Mouse (Mus musculus): ENCODE measurements at regions not wholly inside any gene's neighbourhood (a gene's known extent, or its start where the extent isn't known, plus 50 kb on each side); places are given as distances from the start of the nearest gene placed in this dataset.

GRCm38 (mm10) chr5:7782235-7782634, 178.0 kb upstream of the Steap4 start:
- WGBS: 69% methylated on average over 1 of the region's 1 CpGs
- Histone ChIP-seq H3K4me1 (ENCODE audit: control insufficient read depth in 2 of 2, insufficient read depth in 2 of 2, low read length in 2 of 2) (no peaks in the 10 kb centered on the region), H3K36me3 (ENCODE audit: control insufficient read depth, insufficient read depth, low read length) (no peaks in the 10 kb centered on the region), H3K4me3 (ENCODE audit: control insufficient read depth in 1 of 2, insufficient read depth in 1 of 2, low read depth in 1 of 2, low read length in 2 of 2) (no peak overlapping the region), H3K9me3 (ENCODE audit: control insufficient read depth, low read length) (no peaks in the 10 kb centered on the region), H3K27ac (replicated peaks in 1 of 2; ENCODE audit: control insufficient read depth in 1 of 2, insufficient read depth in 1 of 2, low read depth in 2 of 2, low read length in 2 of 2) (no peak overlapping the region), H3K9ac (ENCODE audit: low read length) (no peak overlapping the region), H3K27me3 (ENCODE audit: control insufficient read depth, insufficient read depth, low read length) (no peaks in the 10 kb centered on the region), H3K4me2 (ENCODE audit: low read length) (no peak overlapping the region)
- no peak for ATAC-seq (ENCODE audit: insufficient number of reproducible peaks, insufficient read depth, low FRiP score, low read depth)

DNA sequence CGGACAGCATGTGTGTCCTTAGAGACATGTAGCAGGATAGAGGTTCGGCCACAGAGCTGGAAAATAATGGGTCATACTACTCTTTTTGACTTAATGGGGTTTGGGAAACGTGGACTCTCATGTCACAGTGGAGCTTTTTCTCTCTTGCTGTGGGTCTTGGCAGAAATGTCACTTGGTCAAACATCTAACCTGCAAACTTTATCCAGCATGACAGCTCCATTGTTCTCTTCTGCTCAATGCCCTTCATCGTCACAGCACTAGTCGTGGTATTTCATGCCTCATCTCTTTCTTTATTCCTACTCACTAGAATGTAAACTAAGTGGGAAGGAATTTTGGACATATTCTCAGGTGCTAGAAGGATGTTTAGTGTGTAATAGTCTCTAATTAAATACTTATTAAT, 171.9 kb upstream of the Steap4 start:
- no peaks in the 10 kb centered on the region for H3K9me3 ChIP-seq (ENCODE audit: control insufficient read depth, low read length)
- H3K36me3 ChIP-seq (ENCODE audit: control insufficient read depth, insufficient read depth, low read length): no peaks in the 10 kb centered on the region
- no peak overlapping the region for H3K4me3 ChIP-seq (ENCODE audit: control insufficient read depth in 1 of 2, insufficient read depth in 1 of 2, low read depth in 1 of 2, low read length in 2 of 2)
- H3K4me1 ChIP-seq (ENCODE audit: control insufficient read depth in 2 of 2, insufficient read depth in 2 of 2, low read length in 2 of 2): no peaks in the 10 kb centered on the region
- no peaks in the 10 kb centered on the region for H3K27me3 ChIP-seq (ENCODE audit: control insufficient read depth, insufficient read depth, low read length)
- H3K27ac ChIP-seq (replicated peaks in 1 of 2; ENCODE audit: control insufficient read depth in 1 of 2, insufficient read depth in 1 of 2, low read depth in 2 of 2, low read length in 2 of 2): no peak overlapping the region
- H3K9ac ChIP-seq (ENCODE audit: low read length): no peak overlapping the region
- ATAC-seq (ENCODE audit: insufficient number of reproducible peaks, insufficient read depth, low FRiP score, low read depth): no peak
- 67% methylated on average over 5 of the region's 5 CpGs for WGBS
- H3K4me2 ChIP-seq (ENCODE audit: low read length): no peak overlapping the region

DNA sequence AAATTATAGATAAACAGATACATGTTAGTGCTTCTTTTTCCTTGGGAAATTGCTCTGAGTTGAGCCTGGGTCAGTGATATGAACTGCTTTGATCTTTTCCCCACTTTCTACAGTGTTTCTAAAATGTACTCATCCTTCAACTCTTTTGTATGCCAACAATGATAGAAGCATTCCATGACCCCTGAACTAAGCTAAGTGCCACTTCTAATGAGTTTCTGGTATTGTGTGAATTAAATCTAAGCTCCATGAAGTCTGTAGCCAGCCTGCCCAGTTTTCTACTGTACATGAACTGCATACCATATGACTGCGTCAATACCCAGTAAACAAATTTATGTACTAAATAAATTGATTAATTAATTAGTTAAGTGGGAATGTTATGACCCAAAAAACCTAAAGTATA, 171.1 kb upstream of the Steap4 start:
- H3K27ac ChIP-seq (replicated peaks in 1 of 2; ENCODE audit: control insufficient read depth in 1 of 2, insufficient read depth in 1 of 2, low read depth in 2 of 2, low read length in 2 of 2): no peak overlapping the region
- H3K4me1 ChIP-seq (ENCODE audit: control insufficient read depth in 2 of 2, insufficient read depth in 2 of 2, low read length in 2 of 2): no peaks in the 10 kb centered on the region
- WGBS: 83% methylated on average over 1 of the region's 1 CpGs
- no peaks in the 10 kb centered on the region for H3K27me3 ChIP-seq (ENCODE audit: control insufficient read depth, insufficient read depth, low read length)
- no peaks in the 10 kb centered on the region for H3K9me3 ChIP-seq (ENCODE audit: control insufficient read depth, low read length)
- H3K36me3 ChIP-seq (ENCODE audit: control insufficient read depth, insufficient read depth, low read length): no peaks in the 10 kb centered on the region
- H3K9ac ChIP-seq (ENCODE audit: low read length): no peak overlapping the region
- no peak overlapping the region for H3K4me2 ChIP-seq (ENCODE audit: low read length)
- no peak overlapping the region for H3K4me3 ChIP-seq (ENCODE audit: control insufficient read depth in 1 of 2, insufficient read depth in 1 of 2, low read depth in 1 of 2, low read length in 2 of 2)
- ATAC-seq (ENCODE audit: insufficient number of reproducible peaks, insufficient read depth, low FRiP score, low read depth): no peak

- Histone ChIP-seq H3K4me1 (ENCODE audit: control insufficient read depth in 2 of 2, insufficient read depth in 2 of 2, low read length in 2 of 2) (no peaks in the 10 kb centered on the region), H3K4me2 (ENCODE audit: low read length) (no peak overlapping the region), H3K4me3 (ENCODE audit: control insufficient read depth in 1 of 2, insufficient read depth in 1 of 2, low read depth in 1 of 2, low read length in 2 of 2) (no peak overlapping the region), H3K36me3 (ENCODE audit: control insufficient read depth, insufficient read depth, low read length) (no peaks in the 10 kb centered on the region), H3K27me3 (ENCODE audit: control insufficient read depth, insufficient read depth, low read length) (no peaks in the 10 kb centered on the region), H3K27ac (replicated peaks in 1 of 2; ENCODE audit: control insufficient read depth in 1 of 2, insufficient read depth in 1 of 2, low read depth in 2 of 2, low read length in 2 of 2) (no peak overlapping the region), H3K9ac (ENCODE audit: low read length) (no peak overlapping the region), H3K9me3 (ENCODE audit: control insufficient read depth, low read length) (no peaks in the 10 kb centered on the region)
- no peak for ATAC-seq (ENCODE audit: insufficient number of reproducible peaks, insufficient read depth, low FRiP score, low read depth)
- 25% methylated on average over 5 of the region's 5 CpGs for WGBS
Observed at GRCm38 (mm10) chr5:7820592-7820991, 139.7 kb upstream of the Steap4 start.

DNA sequence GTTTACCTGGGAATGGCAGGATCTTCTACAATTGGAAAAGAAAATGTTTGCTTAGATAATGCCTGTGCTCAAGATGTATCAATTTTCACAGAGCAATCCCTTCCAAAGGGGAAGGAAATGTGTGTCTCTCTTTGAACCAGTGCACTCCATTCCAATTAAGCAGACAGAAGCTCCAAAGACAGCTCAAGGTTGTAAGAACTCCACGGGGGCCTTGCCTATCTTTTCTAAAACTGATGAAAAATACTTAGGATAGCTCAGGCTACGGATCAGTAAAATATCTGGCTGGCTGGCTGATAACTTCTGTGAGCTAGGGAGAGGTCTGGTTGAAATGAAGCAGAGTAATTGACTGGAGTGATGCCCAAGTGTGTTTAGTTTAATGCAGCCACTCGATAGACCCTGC, 138.6 kb upstream of the Steap4 start:
- H3K9ac ChIP-seq (ENCODE audit: low read length): no peak overlapping the region
- no peak overlapping the region for H3K27ac ChIP-seq (replicated peaks in 1 of 2; ENCODE audit: control insufficient read depth in 1 of 2, insufficient read depth in 1 of 2, low read depth in 2 of 2, low read length in 2 of 2)
- no peaks in the 10 kb centered on the region for H3K36me3 ChIP-seq (ENCODE audit: control insufficient read depth, insufficient read depth, low read length)
- no peak overlapping the region for H3K4me3 ChIP-seq (ENCODE audit: control insufficient read depth in 1 of 2, insufficient read depth in 1 of 2, low read depth in 1 of 2, low read length in 2 of 2)
- no peaks in the 10 kb centered on the region for H3K27me3 ChIP-seq (ENCODE audit: control insufficient read depth, insufficient read depth, low read length)
- H3K9me3 ChIP-seq (ENCODE audit: control insufficient read depth, low read length): no peaks in the 10 kb centered on the region
- H3K4me1 ChIP-seq (ENCODE audit: control insufficient read depth in 2 of 2, insufficient read depth in 2 of 2, low read length in 2 of 2): no peaks in the 10 kb centered on the region
- ATAC-seq (ENCODE audit: insufficient number of reproducible peaks, insufficient read depth, low FRiP score, low read depth): no peak
- no peak overlapping the region for H3K4me2 ChIP-seq (ENCODE audit: low read length)
- 43% methylated on average over 3 of the region's 3 CpGs for WGBS

DNA sequence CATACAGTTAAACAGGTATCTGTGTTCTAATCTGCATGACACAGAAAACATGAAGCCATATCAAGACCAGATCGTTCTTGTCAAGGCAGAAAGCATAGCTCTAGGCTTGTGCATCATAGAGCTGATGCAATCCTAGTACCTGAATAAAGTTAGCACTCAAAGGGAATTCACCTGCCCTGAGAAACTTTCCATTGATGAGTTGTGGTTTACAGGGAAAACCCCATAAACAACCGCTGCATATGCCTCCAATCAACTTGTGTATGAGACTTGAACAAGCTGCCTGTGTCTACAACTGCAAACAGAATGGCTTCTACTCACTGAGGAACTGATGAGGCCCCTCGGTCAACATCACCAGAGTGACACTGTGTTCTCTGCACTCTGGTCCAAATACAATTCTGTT, 130.6 kb upstream of the Steap4 start:
- no peaks in the 10 kb centered on the region for H3K36me3 ChIP-seq (ENCODE audit: control insufficient read depth, insufficient read depth, low read length)
- no peaks in the 10 kb centered on the region for H3K27me3 ChIP-seq (ENCODE audit: control insufficient read depth, insufficient read depth, low read length)
- H3K27ac ChIP-seq (replicated peaks in 1 of 2; ENCODE audit: control insufficient read depth in 1 of 2, insufficient read depth in 1 of 2, low read depth in 2 of 2, low read length in 2 of 2): no peak overlapping the region
- H3K9ac ChIP-seq (ENCODE audit: low read length): no peak overlapping the region
- H3K4me2 ChIP-seq (ENCODE audit: low read length): no peak overlapping the region
- no peak for ATAC-seq (ENCODE audit: insufficient number of reproducible peaks, insufficient read depth, low FRiP score, low read depth)
- no peak overlapping the region for H3K4me3 ChIP-seq (ENCODE audit: control insufficient read depth in 1 of 2, insufficient read depth in 1 of 2, low read depth in 1 of 2, low read length in 2 of 2)
- WGBS: 67% methylated on average over 3 of the region's 3 CpGs
- H3K9me3 ChIP-seq (ENCODE audit: control insufficient read depth, low read length): no peaks in the 10 kb centered on the region
- no peaks in the 10 kb centered on the region for H3K4me1 ChIP-seq (ENCODE audit: control insufficient read depth in 2 of 2, insufficient read depth in 2 of 2, low read length in 2 of 2)

GRCm38 (mm10) chr5:7833812-7834211, 126.4 kb upstream of the Steap4 start:
- Histone ChIP-seq H3K4me1 (ENCODE audit: control insufficient read depth in 2 of 2, insufficient read depth in 2 of 2, low read length in 2 of 2) (no peaks in the 10 kb centered on the region), H3K27ac (replicated peaks in 1 of 2; ENCODE audit: control insufficient read depth in 1 of 2, insufficient read depth in 1 of 2, low read depth in 2 of 2, low read length in 2 of 2) (no peak overlapping the region), H3K36me3 (ENCODE audit: control insufficient read depth, insufficient read depth, low read length) (no peaks in the 10 kb centered on the region), H3K4me3 (ENCODE audit: control insufficient read depth in 1 of 2, insufficient read depth in 1 of 2, low read depth in 1 of 2, low read length in 2 of 2) (no peak overlapping the region), H3K9ac (ENCODE audit: low read length) (no peak overlapping the region), H3K9me3 (ENCODE audit: control insufficient read depth, low read length) (no peaks in the 10 kb centered on the region), H3K27me3 (ENCODE audit: control insufficient read depth, insufficient read depth, low read length) (no peaks in the 10 kb centered on the region), H3K4me2 (ENCODE audit: low read length) (no peak overlapping the region)
- no peak for ATAC-seq (ENCODE audit: insufficient number of reproducible peaks, insufficient read depth, low FRiP score, low read depth)
- 90% methylated on average over 1 of the region's 1 CpGs for WGBS

DNA sequence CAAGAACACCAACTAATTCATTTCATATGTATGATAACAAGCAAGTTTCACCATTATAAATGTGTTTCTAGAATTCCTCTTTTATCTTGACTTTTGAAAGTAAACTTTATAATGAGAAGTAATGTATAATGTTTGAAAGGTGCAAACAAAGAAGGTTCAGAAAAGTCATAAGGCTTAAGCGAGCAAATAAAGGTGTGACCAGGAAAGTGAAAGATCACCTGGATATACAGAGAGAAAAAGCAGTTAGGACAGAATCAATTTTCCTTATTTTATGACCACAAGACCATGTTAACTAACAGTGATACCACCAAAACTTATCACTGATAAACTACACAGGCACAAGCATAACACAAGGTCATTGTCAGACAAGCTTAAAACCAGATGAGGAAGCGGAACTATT, 97.2 kb upstream of the Steap4 start:
- Histone ChIP-seq H3K4me3 (ENCODE audit: control insufficient read depth in 1 of 2, insufficient read depth in 1 of 2, low read depth in 1 of 2, low read length in 2 of 2) (no peak overlapping the region), H3K9ac (ENCODE audit: low read length) (no peak overlapping the region), H3K4me1 (ENCODE audit: control insufficient read depth in 2 of 2, insufficient read depth in 2 of 2, low read length in 2 of 2) (no peaks in the 10 kb centered on the region), H3K27me3 (ENCODE audit: control insufficient read depth, insufficient read depth, low read length) (no peaks in the 10 kb centered on the region), H3K9me3 (ENCODE audit: control insufficient read depth, low read length) (no peaks in the 10 kb centered on the region), H3K4me2 (ENCODE audit: low read length) (no peak overlapping the region), H3K27ac (replicated peaks in 1 of 2; ENCODE audit: control insufficient read depth in 1 of 2, insufficient read depth in 1 of 2, low read depth in 2 of 2, low read length in 2 of 2) (no peak overlapping the region), H3K36me3 (ENCODE audit: control insufficient read depth, insufficient read depth, low read length) (no peaks in the 10 kb centered on the region)
- ATAC-seq (ENCODE audit: insufficient number of reproducible peaks, insufficient read depth, low FRiP score, low read depth): no peak
- WGBS: 82% methylated on average over 2 of the region's 2 CpGs

Measured in heart, embryonic 14.5 days (tissue).